Mouse (Mus musculus) forebrain, embryonic 12.5 days (tissue): ENCODE measurements around the gene Fam104a. TPM values are rescaled to one million over a fixed set of nuclear protein-coding genes. Genes with fewer than 3 reads are reported as not detected.

Experiments
- ATAC-seq: fragments of 200-750 bp; cut with Nextera tagmentation; 2 replicates; pipeline ENCODE4 v1.8.0; 2017; ENCODE audit warnings: moderate TSS enrichment; ENCODE audit not compliant: low FRiP score
- H3K27ac ChIP-seq: fragments of 300-500 bp; sonication (generic); 2 replicates; pipeline ENCODE4 v1.5.1; 2016; ENCODE audit warnings: mild to moderate bottlenecking
- H3K27me3 ChIP-seq: fragments of 300-500 bp; sonication (generic); 2 replicates; pipeline ENCODE4 v1.6.1; 2016; ENCODE audit warnings: mild to moderate bottlenecking
- H3K36me3 ChIP-seq: fragments of 300-500 bp; sonication (generic); replicated peaks from 2 replicates; pipeline ENCODE4 v1.6.1; 2016; ENCODE audit warnings: mild to moderate bottlenecking
- H3K4me1 ChIP-seq: fragments of 300-500 bp; sonication (generic); 2 replicates; pipeline ENCODE4 v1.6.1; 2016
- H3K4me2 ChIP-seq: fragments of 300-500 bp; sonication (generic); 2 replicates; pipeline ENCODE4 v1.6.1; 2016; ENCODE audit warnings: mild to moderate bottlenecking, moderate library complexity
- H3K4me3 ChIP-seq: fragments of 300-500 bp; sonication (generic); replicated peaks from 2 replicates; pipeline ENCODE4 v1.5.1; 2016; ENCODE audit warnings: mild to moderate bottlenecking
- H3K9ac ChIP-seq: fragments of 300-500 bp; sonication (generic); 2 replicates; pipeline ENCODE4 v1.6.1; 2016; ENCODE audit warnings: mild to moderate bottlenecking
- H3K9me3 ChIP-seq: fragments of 300-500 bp; sonication (generic); 2 replicates; pipeline ENCODE4 v1.6.1; 2016
- WGBS: fragments of 180-500 bp; shearing (Covaris S2); methylation state at CpG from one replicate; pipeline ENCODE4 v1.1.7; 2016; 5-methylcytosine and 5-hydroxymethylcytosine counted together
- polyA plus RNA-seq: library from polyadenylated mRNA; unstranded; fragments of >200 nt; fragmentation: Nextera tagmentation; extraction: Ambion mirVana; gene quantifications from 2 replicates; pipeline ENCODE4 v1.2.1, GENCODE M21; 2016

The Fam104a gene
- polyA plus RNA-seq: 53.2 and 56.7 TPM in 2 replicates

DNA sequence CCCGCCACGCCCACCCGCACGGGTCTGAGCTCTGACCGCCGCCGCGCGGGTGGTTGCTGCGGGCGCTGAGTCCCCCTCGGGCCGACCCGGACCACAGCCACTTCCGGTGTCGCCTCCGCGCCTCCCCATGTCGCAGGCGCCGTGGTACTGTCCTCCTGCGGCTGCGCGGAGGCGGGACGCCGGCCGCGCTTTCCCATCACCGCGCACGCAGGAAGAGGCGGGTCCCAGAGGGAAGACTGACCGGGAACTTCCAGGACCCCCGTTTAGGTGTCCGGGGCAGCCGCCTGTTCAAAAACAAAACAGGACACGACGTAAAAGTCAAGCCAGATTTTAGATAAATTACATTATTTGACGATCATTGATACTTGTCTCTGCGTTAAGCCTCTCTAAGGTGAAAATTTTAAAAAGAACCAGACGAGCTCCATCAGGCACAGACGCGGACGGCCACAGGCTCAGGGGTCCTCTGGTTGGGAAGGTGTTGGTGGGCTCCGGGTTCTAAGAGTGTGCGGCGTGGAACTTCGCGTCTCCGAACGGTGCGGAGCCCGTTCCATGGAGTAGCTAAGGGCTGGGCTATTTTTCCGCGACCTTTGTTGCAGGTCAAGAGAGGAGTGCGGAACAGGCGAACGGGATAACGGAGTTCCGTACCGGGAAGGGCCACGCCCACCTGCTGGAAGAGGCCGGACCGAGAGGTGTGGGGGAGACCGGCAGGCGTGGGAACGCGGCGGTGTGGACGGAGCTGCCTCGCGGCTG is at the start of gene Fam104a, which contains the start of gene D11Wsu47e:
Gene Fam104a (minus strand): TSS at position 199 of the 750 bp plus-strand sequence.
Gene D11Wsu47e (plus strand): TSS at position 456 of the 750 bp plus-strand sequence.
- peak; percentile 95 for ATAC-seq
- Histone ChIP-seq H3K9ac (peak within 1 kb of the TSS; percentile 93), H3K27ac (peak within 1 kb of the TSS; percentile 97), H3K4me3 (peak within 1 kb of the TSS; percentile 94), H3K9me3 (no peaks in the 10 kb centered on the region), H3K36me3 (peaks cover 15% of the 10 kb centered on the region), H3K4me1 (peaks cover 50% of the 10 kb centered on the region), H3K27me3 (no peaks in the 10 kb centered on the region), H3K4me2 (peak within 1 kb of the TSS; percentile 93)
- under 1% methylated on average over 72 of the region's 73 CpGs for WGBS

DNA sequence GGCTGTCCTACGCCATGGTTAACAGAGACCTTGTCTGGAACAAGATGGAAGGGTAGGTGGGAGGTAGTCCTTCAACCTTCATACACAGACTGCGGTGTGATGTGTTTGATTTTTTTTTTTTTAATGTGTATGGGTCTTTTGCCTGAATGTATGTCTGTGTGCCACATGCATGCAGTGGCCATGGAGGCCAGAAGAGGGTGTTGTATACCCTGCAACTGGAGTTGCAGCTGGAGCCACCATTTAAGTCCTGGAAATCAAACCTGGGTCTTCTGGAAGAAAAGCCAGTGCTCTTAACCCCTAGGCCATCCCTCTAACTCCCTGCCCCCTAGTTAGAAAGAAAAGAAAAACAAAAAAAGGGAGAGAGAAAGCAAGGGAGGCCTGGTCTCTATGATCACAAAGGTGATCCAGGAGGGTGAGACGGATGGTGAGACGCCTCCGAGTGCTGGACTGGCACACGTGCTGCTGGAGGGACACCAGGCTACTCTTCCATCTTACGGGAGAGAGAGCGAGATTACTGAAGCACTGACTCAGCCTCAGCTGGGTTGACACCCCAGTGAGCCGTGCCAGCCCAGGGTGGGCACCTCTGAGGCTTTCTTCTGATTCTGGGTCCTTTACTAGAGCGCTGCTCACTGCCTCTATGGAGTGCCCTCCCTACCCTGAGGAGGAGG is 48.1 kb upstream of the Fam104a start:
- WGBS: 93% methylated on average over 10 of the region's 10 CpGs
- no peak for ATAC-seq
- H3K4me2 ChIP-seq: no peak overlapping the region
- peaks cover 40% of the 10 kb centered on the region for H3K4me1 ChIP-seq
- H3K36me3 ChIP-seq: peaks cover 32% of the 10 kb centered on the region
- H3K27ac ChIP-seq: no peak overlapping the region
- no peak overlapping the region for H3K9ac ChIP-seq
- no peak overlapping the region for H3K4me3 ChIP-seq
- H3K9me3 ChIP-seq: no peaks in the 10 kb centered on the region
- H3K27me3 ChIP-seq: no peaks in the 10 kb centered on the region

DNA sequence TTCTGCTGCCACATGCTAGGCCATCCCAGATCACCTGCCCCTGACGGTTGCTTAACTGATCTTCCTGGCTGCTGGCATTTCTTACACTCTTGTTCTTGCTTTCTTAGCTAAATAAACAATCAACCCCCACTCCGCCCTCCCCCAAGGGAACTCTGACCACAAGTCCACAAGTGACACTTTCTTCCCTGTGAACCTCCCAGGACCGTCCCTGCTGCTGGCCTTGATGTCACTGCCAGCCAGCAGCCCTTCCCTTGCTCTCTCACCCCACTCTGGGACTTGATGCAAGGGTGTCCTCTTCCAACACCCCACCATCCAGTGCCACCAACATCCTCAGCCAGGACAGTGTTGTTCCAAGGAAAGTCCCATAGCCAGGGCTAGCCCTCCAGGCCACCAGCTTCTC is 46.9 kb upstream of the Fam104a start:
- Histone ChIP-seq H3K9me3 (no peaks in the 10 kb centered on the region), H3K27ac (no peak overlapping the region), H3K4me2 (no peak overlapping the region), H3K4me1 (peaks cover 34% of the 10 kb centered on the region), H3K27me3 (no peaks in the 10 kb centered on the region), H3K9ac (no peak overlapping the region), H3K36me3 (peaks cover 39% of the 10 kb centered on the region), H3K4me3 (no peak overlapping the region)
- ATAC-seq: no peak
- WGBS: 77% methylated on average over 3 of the region's 3 CpGs

DNA sequence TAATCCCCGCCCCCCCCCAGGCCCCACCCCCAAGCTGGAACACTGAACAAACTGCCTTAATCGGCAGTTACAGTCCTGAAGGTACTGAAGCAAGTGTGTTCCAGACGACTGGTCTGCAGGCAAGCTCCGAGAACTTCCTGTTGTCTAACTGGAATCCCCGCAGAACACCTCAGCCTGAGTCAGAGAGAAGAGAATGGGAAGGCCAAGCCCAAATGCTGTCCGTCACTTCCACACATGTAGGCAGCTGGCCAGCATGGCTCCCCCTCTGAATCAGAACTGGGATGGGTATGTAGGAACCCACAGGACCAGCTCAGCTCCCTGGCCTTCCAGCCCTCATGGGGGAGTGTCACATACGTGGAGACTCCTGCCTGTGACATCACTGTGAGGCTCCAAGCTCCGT is 46.0 kb upstream of the Fam104a start:
- Histone ChIP-seq H3K9me3 (no peaks in the 10 kb centered on the region), H3K36me3 (peaks cover 49% of the 10 kb centered on the region), H3K4me1 (peaks cover 30% of the 10 kb centered on the region), H3K4me2 (no peak overlapping the region), H3K9ac (no peak overlapping the region), H3K4me3 (no peak overlapping the region), H3K27me3 (no peaks in the 10 kb centered on the region), H3K27ac (no peak overlapping the region)
- ATAC-seq: no peak
- WGBS: 75% methylated on average over 8 of the region's 8 CpGs

DNA sequence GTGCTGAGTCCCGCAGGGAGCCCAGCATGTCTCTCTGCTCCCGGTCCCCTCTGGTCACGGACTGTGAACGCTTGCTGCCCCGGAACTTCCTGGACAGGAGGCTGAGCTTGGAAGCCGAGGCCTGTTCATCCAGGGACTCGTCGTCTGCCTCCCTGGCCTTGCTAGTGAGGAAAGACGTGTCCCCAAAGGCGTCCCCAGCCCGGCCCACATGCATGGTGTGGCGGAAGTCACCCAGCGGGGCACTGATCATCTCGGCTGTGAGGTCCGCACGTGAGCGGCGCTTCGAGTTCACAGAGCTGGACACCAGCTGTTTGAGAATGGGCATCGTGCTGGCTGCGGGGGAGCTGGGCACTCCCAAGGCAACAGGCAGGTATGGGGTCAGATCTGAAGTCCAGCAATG is 45.3 kb upstream of the Fam104a start:
- peaks cover 53% of the 10 kb centered on the region for H3K36me3 ChIP-seq
- peaks cover 24% of the 10 kb centered on the region for H3K4me1 ChIP-seq
- H3K9ac ChIP-seq: no peak overlapping the region
- H3K4me2 ChIP-seq: no peak overlapping the region
- no peak overlapping the region for H3K27ac ChIP-seq
- H3K9me3 ChIP-seq: no peaks in the 10 kb centered on the region
- 89% methylated on average over 21 of the region's 21 CpGs for WGBS
- H3K27me3 ChIP-seq: no peaks in the 10 kb centered on the region
- ATAC-seq: no peak
- no peak overlapping the region for H3K4me3 ChIP-seq

DNA sequence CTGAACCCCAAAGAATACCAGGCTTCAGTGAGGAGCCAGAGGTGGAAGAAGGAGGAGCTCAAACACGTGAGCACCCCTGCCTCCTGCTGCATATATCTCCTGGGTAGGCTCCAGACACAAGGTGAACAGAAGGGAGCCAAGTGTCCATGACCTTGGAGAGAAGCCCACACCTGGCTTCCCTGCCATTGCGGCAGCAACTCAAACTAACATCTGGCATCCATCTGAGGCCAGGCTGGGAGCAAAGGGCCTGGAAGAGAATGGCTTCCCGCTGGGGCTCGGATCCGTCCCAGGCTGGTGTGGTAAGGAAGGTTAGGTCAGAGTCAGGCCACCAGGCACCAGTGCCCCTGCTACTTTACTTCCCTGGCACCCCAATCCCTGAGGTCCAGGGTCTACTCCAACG is 44.0 kb upstream of the Fam104a start:
- 78% methylated on average over 6 of the region's 6 CpGs for WGBS
- ATAC-seq: no peak
- H3K36me3 ChIP-seq: peaks cover 57% of the 10 kb centered on the region

DNA sequence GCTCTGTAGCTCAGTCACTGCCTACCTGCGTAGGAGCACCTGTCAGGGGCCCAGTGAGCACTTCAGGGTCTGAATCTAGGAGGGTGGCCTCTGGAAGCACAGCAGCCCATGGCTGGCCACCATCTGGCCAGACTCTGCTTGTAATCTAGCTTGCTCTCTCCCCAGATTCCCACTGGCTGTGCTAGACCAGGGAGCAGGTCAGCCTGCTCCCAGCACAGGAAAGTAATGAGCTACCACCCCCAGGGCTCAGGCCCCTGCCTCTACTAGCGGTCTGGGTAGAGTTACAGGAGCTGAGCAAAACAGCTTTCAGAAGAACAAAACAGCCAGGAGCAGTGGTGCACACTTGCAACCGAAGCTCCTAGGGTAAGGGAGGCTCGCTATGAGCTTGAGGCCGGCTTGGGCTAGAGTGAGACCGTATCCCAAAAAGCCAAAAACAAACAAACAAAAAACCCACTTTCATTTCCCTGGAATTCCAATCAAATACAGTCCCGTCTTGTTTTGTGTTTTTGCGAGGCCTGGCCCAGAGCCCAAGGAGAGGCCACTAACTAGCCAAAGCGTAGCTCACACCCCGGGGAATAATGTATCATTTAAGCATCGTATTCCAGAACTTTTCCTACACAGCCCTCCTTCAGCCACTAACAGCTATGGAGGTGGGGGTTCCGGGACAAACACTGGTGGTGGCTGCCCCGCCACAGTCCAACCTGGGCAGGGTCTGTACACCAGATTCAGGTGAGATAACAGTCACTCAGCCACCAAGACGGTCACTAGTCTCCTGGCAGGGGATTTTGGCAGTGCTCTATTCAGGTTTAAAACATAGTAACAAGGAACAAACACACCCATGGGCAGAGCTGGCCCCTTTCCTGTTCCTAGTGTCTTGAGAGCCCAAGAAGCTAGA is 43.3 kb upstream of the Fam104a start:
- no peak overlapping the region for H3K4me3 ChIP-seq
- H3K4me1 ChIP-seq: peaks cover 17% of the 10 kb centered on the region
- ATAC-seq: no peak
- 89% methylated on average over 14 of the region's 14 CpGs for WGBS
- peaks cover 57% of the 10 kb centered on the region for H3K36me3 ChIP-seq
- 0 out of 2 replicates have a peak overlapping the region, but pooled peaks have one; percentile 9 for H3K27ac ChIP-seq
- H3K9me3 ChIP-seq: no peaks in the 10 kb centered on the region
- no peaks in the 10 kb centered on the region for H3K27me3 ChIP-seq
- H3K4me2 ChIP-seq: no peak overlapping the region
- no peak overlapping the region for H3K9ac ChIP-seq

More for the DNA sequence above, 44.0 kb upstream of the Fam104a start:
- Histone ChIP-seq H3K4me1 (peaks cover 16% of the 10 kb centered on the region), H3K4me3 (no peak overlapping the region), H3K4me2 (no peak overlapping the region), H3K9me3 (no peaks in the 10 kb centered on the region), H3K9ac (no peak overlapping the region), H3K27ac (no peak overlapping the region), H3K27me3 (no peaks in the 10 kb centered on the region)

DNA sequence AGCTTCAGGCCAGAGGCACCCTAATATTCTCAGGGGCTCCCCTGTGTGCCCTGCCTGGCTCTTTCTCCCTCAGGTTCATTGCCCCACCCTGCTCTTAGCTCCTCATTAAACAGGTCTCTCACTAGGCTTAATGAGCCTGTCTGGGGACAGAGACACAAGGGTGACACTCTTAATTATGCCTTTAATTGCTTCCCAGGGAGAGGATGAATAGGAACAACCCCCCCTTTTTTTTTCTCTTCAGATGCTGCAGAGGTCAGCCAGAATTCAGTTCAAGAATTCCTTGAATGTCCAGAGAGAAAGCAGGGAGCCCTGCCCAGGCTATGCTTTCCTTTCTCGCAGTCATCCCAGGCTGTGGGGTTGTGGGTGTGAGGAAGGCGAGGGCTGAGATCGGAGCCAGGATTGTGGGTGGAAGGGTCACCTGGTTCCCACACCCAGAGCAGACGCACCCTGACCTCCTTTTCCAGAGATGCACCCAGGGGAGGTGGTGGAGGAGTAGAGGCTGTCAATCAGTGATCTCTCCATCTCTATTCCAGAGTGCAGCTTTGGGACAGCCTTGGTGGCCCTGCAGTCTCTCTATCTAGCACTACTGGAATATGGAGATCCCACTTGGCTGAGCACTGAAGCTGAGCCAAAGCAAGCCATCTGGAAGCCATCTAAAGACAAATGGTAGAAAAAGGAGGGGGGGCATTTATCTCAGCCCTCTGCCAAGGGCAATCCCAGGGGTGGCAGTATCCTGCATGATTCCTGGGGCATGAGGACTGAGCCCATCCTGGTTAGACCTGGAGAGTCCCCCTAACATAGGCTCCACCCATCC is 41.5 kb upstream of the Fam104a start:
- peak overlapping the region; percentile 68 for H3K27ac ChIP-seq
- peak; percentile 39; the same call in 1 of the 2 replicates for ATAC-seq
- WGBS: 66% methylated on average over 4 of the region's 4 CpGs
- H3K9me3 ChIP-seq: no peaks in the 10 kb centered on the region
- H3K4me2 ChIP-seq: no peak overlapping the region
- peaks cover 11% of the 10 kb centered on the region for H3K4me1 ChIP-seq
- no peak overlapping the region; the same call in 1 of the 2 replicates for H3K9ac ChIP-seq
- no peak overlapping the region for H3K4me3 ChIP-seq
- H3K36me3 ChIP-seq: peaks cover 57% of the 10 kb centered on the region
- no peaks in the 10 kb centered on the region for H3K27me3 ChIP-seq

- 82% methylated on average over 14 of the region's 14 CpGs for WGBS
- Histone ChIP-seq H3K9me3 (no peaks in the 10 kb centered on the region), H3K27me3 (no peaks in the 10 kb centered on the region), H3K4me3 (no peak overlapping the region), H3K4me1 (peaks cover 17% of the 10 kb centered on the region), H3K4me2 (no peak overlapping the region), H3K9ac (no peak overlapping the region), H3K36me3 (peaks cover 34% of the 10 kb centered on the region), H3K27ac (no peak overlapping the region)
- no peak for ATAC-seq
Observed at GRCm38 (mm10) chr11:113722405-113723090, 38.6 kb upstream of the Fam104a start.

GRCm38 (mm10) chr11:113717767-113718424 is 33.9 kb upstream of the Fam104a start:
- ATAC-seq: no peak
- H3K4me2 ChIP-seq: no peak overlapping the region
- no peaks in the 10 kb centered on the region for H3K27me3 ChIP-seq
- no peak overlapping the region for H3K4me3 ChIP-seq
- H3K9me3 ChIP-seq: no peaks in the 10 kb centered on the region
- H3K9ac ChIP-seq: no peak overlapping the region
- H3K36me3 ChIP-seq: no peaks in the 10 kb centered on the region
- WGBS: 77% methylated on average over 16 of the region's 16 CpGs
- H3K4me1 ChIP-seq: peaks cover 16% of the 10 kb centered on the region; the same call in 1 of the 2 replicates
- H3K27ac ChIP-seq: no peak overlapping the region
